ENCODE assay signal across 9 mouse cellular contexts in the genomic region with DNA sequence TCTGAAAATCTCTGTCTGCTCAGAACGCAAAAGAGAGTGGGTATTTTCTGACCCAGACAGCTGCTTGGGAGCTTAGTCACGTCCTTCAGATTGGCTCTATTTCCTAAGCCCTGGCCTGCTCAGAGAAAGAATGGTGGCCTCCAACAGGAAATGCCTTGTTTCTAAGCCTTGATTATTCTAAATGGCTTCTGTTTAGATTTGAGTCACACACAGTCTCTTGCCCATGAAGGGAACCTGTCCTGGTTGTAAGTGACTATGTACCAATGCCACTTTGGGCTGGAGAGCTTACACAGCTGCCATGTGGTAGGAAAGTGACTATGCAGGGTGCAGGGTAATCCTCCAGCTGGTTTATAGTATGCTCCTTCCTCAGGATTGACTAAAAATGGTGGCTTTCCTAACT.
DNase-seq lines count a peak whose midpoint lies in the region; ATAC-seq and TF ChIP-seq lines count a peak whose summit lies in the region.
"Had no signal": no experiment of that assay in that cellular context is flagged by ENCODE, and none has a peak within 500 bp of the region (broad histone marks: within the 10 kb centered on the region; RNA-seq: fewer than 3 reads in every experiment).

No protein-coding gene starts in this region.

- peak; percentile 17 for DNase-seq in liver, adult 2 months (ENCODE audit: extremely low read depth, low read depth, low spot score)
- DNase-seq in liver, postnatal 0 days = no peak
- peak; percentile 48 for DNase-seq in midbrain, postnatal 0 days (ENCODE audit: low spot score)
- DNase-seq in right cerebral cortex, postnatal 36 days (ENCODE audit: low spot score in 2 of 2) = no peak
- no peak for DNase-seq in cerebellum, postnatal 4 days (ENCODE audit: low spot score in 2 of 2)
- DNase-seq in MN1 (ENCODE audit: low spot score) = no peak
- DNase-seq: kidney, postnatal 10 days had no signal

- H3K4me3 ChIP-seq in liver, adult 2 months (ENCODE audit: insufficient read depth, low read depth, low read length) = no peak overlapping the region
- H3K4me3 ChIP-seq in liver, postnatal 0 days (ENCODE audit: low read depth, low read length) = no peak overlapping the region
- H3K4me3 ChIP-seq in cortical plate, adult 2 months (ENCODE audit: insufficient read depth, low read length) = no peak overlapping the region
- no peak overlapping the region for H3K4me3 ChIP-seq in heart, embryonic 14.5 days (ENCODE audit: control insufficient read depth in 1 of 2, insufficient read depth in 1 of 2, low read depth in 1 of 2, low read length in 2 of 2)
- H3K4me3 ChIP-seq in midbrain, postnatal 0 days (ENCODE audit: low read depth, low read length) = no peak overlapping the region

- H3K79me2 ChIP-seq in liver, adult 2 months (ENCODE audit: control insufficient read depth, insufficient read depth, low read length) = no peaks in the 10 kb centered on the region

- no peaks in the 10 kb centered on the region for H3K27me3 ChIP-seq in liver, adult 2 months (ENCODE audit: control insufficient read depth, insufficient read depth, low read length)
- no peaks in the 10 kb centered on the region for H3K27me3 ChIP-seq in liver, postnatal 0 days (ENCODE audit: insufficient read depth, low read length)
- H3K27me3 ChIP-seq in heart, embryonic 14.5 days (ENCODE audit: control insufficient read depth, insufficient read depth, low read length) = no peaks in the 10 kb centered on the region
- no peaks in the 10 kb centered on the region for H3K27me3 ChIP-seq in midbrain, postnatal 0 days (ENCODE audit: insufficient read depth, low read length)

- ATAC-seq in liver, postnatal 0 days = no peak
- ATAC-seq in heart, embryonic 14.5 days (ENCODE audit: insufficient number of reproducible peaks, insufficient read depth, low FRiP score, low read depth) = peak; percentile 15; the same call in 1 of the 2 replicates
- peak; percentile 15; the same call in 1 of the 2 replicates for ATAC-seq in midbrain, postnatal 0 days (ENCODE audit: low FRiP score)

- TF ChIP-seq POLR2A in liver, adult 2 months (IDR thresholded peaks at IDR 0.05; ENCODE audit: extremely low read depth, insufficient read depth, low read length) = no peak
- TF ChIP-seq POLR2A in cortical plate, adult 2 months (IDR thresholded peaks at IDR 0.05; ENCODE audit: extremely low read depth, insufficient read depth, low read length) = no peak

- H3K4me1 ChIP-seq in liver, adult 2 months (ENCODE audit: control insufficient read depth, insufficient read depth, low read length) = peaks cover 6% of the 10 kb centered on the region; the same call in 1 of the 2 replicates
- H3K4me1 ChIP-seq in liver, postnatal 0 days (ENCODE audit: insufficient read depth) = 0 out of 2 replicates have a peak, but pooled peaks cover 3% of the 10 kb centered on the region
- H3K4me1 ChIP-seq in cortical plate, adult 2 months (ENCODE audit: control insufficient read depth, insufficient read depth, low read length) = peaks cover 13% of the 10 kb centered on the region
- H3K4me1 ChIP-seq in heart, embryonic 14.5 days (ENCODE audit: control insufficient read depth in 2 of 2, insufficient read depth in 2 of 2, low read length in 2 of 2) = peaks cover 15 to 25% of the 10 kb centered on the region in 2 experiments
- H3K4me1 ChIP-seq in midbrain, postnatal 0 days (ENCODE audit: insufficient read depth, low read length) = peaks cover 3% of the 10 kb centered on the region; the same call in 1 of the 2 replicates

- WGBS in liver, adult 2 months = 75% methylated on average over 2 of the region's 2 CpGs
- WGBS in liver, postnatal 0 days (ENCODE audit: insufficient replicate concordance) = 53% methylated on average over 2 of the region's 2 CpGs
- WGBS in heart, embryonic 14.5 days = 53% methylated on average over 2 of the region's 2 CpGs
- WGBS in midbrain, postnatal 0 days = 14% methylated on average over 2 of the region's 2 CpGs

- no peak overlapping the region for H3K9ac ChIP-seq in liver, adult 2 months (ENCODE audit: low read depth, low read length)
- H3K9ac ChIP-seq in liver, postnatal 0 days (replicated peaks) = no peak overlapping the region
- H3K9ac ChIP-seq in heart, embryonic 14.5 days (ENCODE audit: low read length) = no peak overlapping the region
- no peak overlapping the region for H3K9ac ChIP-seq in midbrain, postnatal 0 days (replicated peaks; ENCODE audit: low read length, poor library complexity, severe bottlenecking)

- H3K9me3 ChIP-seq in liver, postnatal 0 days (ENCODE audit: low read length) = no peaks in the 10 kb centered on the region
- no peaks in the 10 kb centered on the region for H3K9me3 ChIP-seq in heart, embryonic 14.5 days (ENCODE audit: control insufficient read depth, low read length)
- H3K9me3 ChIP-seq in midbrain, postnatal 0 days (ENCODE audit: low read length) = no peaks in the 10 kb centered on the region

- TF ChIP-seq EP300 in liver, postnatal 0 days (IDR thresholded peaks at IDR 0.05; ENCODE audit: low read depth) = no peak

- no peak overlapping the region for H3K4me2 ChIP-seq in liver, postnatal 0 days (ENCODE audit: low read depth, low read length)
- no peak overlapping the region for H3K4me2 ChIP-seq in heart, embryonic 14.5 days (ENCODE audit: low read length)
- no peak overlapping the region for H3K4me2 ChIP-seq in midbrain, postnatal 0 days (ENCODE audit: low read depth, low read length, poor library complexity, severe bottlenecking)

- no peak for TF ChIP-seq CTCF in liver, adult 2 months (IDR thresholded peaks at IDR 0.05; ENCODE audit: low read depth, low read length)
- no peak for TF ChIP-seq CTCF in liver, postnatal 0 days (IDR thresholded peaks at IDR 0.05; ENCODE audit: low read depth)
- no peak for TF ChIP-seq CTCF in cortical plate, adult 2 months (IDR thresholded peaks at IDR 0.05; ENCODE audit: extremely low read depth, insufficient read depth, low read length)
- no peak for TF ChIP-seq CTCF in midbrain, postnatal 0 days (IDR thresholded peaks at IDR 0.05)

- H3K27ac ChIP-seq in liver, adult 2 months (replicated peaks; ENCODE audit: insufficient read depth, low read depth, low read length) = no peak overlapping the region
- H3K27ac ChIP-seq in liver, postnatal 0 days (ENCODE audit: low read depth) = no peak overlapping the region
- H3K27ac ChIP-seq in cortical plate, adult 2 months (ENCODE audit: insufficient read depth, low read length) = peak overlapping the region; percentile 9; the same call in 1 of the 2 replicates
- H3K27ac ChIP-seq in heart, embryonic 14.5 days (replicated peaks in 1 of 2; ENCODE audit: control insufficient read depth in 1 of 2, insufficient read depth in 1 of 2, low read depth in 2 of 2, low read length in 2 of 2) = peak overlapping the region; percentile 26 to 29; a peak in 3 of 4 replicates
- peak overlapping the region; percentile 39; the same call in 1 of the 2 replicates for H3K27ac ChIP-seq in midbrain, postnatal 0 days (ENCODE audit: low read depth, low read length)

- no peaks in the 10 kb centered on the region; the same call in 1 of the 2 replicates for H3K36me3 ChIP-seq in liver, adult 2 months (ENCODE audit: control insufficient read depth, insufficient read depth, low read length)
- no peaks in the 10 kb centered on the region for H3K36me3 ChIP-seq in liver, postnatal 0 days (replicated peaks; ENCODE audit: insufficient read depth, low read length)
- H3K36me3 ChIP-seq in heart, embryonic 14.5 days (ENCODE audit: control insufficient read depth, insufficient read depth, low read length) = no peaks in the 10 kb centered on the region
- H3K36me3 ChIP-seq in midbrain, postnatal 0 days (ENCODE audit: insufficient read depth, low read length) = no peaks in the 10 kb centered on the region; the same call in 1 of the 2 replicates

Comparison
In these comparisons a context has a peak if more than half of its experiments do, and no peak if none do; other contexts are left out.
1. DNase-seq: peak in liver, adult 2 months (single experiment) and midbrain, postnatal 0 days (single experiment); none in liver, postnatal 0 days (single experiment), right cerebral cortex, postnatal 36 days (0 of 2), cerebellum, postnatal 4 days (0 of 2) and MN1 (single experiment).
2. H3K27ac ChIP-seq: peak in cortical plate, adult 2 months (single experiment), heart, embryonic 14.5 days (2 of 2) and midbrain, postnatal 0 days (single experiment); none in liver, adult 2 months (single experiment) and liver, postnatal 0 days (single experiment).